Mouse (Mus musculus) retina, postnatal 1 day (tissue): ENCODE measurements around the gene Bola2.
"Not testable (repeated sequence)": the region's sequence is repeated elsewhere in the genome, so short reads cannot be mapped to it uniquely, and the experiment has no call there.

Source experiments
- DNase-seq: peaks from one replicate; pipeline ENCODE4 v3.0.0-alpha.2; 2012

Bola2 gene

DNA sequence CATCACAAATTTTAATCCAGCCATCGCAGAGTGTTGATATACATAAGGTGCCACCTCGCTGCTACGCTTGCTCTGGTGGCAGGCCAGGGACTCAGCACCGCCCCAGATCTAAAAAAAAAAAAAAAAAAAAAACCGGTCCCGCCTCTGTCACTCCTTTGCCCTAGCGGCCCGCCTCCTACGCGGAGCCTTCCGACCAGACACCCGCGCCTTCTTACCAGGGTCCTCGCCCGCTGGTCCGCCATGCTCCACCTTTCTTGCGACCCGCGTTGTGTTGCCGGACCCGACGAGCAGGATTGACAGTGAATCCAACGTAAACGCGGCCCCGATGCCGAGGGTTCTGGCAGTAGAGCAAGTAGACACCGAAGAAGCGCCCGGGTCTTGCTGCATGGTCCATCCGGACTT, at the start of gene Bola2:
TSS of gene Bola2 (plus strand) at position 192 of the 402 bp plus-strand sequence.
- DNase-seq: no peak

DNA sequence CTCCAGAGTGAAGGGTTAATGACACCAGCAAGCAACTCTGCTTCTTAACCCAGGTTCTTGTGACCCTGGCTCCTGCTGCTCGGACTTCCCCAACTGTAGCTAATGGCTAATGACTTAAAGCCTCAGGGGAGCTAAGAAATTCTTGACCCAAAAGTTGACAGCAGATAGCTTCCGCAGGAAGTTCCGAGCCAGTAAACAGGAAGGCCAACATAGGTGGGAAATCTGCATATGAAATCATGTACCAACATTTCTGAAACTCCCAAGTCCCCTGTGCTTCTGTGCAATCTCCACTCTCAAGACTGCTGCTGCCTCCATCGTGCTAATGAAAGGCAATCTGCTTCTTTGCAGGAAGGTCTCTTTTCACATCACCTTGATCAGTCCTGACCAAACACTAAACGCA, 49.5 kb upstream of the Bola2 start:
- no peak for DNase-seq

DNA sequence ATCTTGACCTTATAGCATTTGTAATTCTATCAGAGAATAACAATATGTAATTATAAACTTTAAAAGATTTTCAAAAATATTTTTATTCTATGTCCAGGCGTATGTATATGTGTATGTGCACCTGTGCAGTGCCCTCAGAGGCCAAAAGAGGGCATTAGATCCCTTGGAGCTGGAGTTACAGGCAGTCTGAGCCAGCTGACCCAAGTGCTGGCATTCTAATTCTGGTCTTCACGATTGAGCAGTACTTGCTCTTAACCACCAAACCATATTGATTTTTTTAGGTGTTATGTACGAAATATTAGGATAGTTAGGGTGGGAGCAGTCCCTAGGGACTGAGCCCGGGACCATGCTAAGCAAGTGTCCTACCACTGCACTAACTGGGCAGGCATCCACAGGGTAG, 46.7 kb upstream of the Bola2 start:
- no peak for DNase-seq

DNA sequence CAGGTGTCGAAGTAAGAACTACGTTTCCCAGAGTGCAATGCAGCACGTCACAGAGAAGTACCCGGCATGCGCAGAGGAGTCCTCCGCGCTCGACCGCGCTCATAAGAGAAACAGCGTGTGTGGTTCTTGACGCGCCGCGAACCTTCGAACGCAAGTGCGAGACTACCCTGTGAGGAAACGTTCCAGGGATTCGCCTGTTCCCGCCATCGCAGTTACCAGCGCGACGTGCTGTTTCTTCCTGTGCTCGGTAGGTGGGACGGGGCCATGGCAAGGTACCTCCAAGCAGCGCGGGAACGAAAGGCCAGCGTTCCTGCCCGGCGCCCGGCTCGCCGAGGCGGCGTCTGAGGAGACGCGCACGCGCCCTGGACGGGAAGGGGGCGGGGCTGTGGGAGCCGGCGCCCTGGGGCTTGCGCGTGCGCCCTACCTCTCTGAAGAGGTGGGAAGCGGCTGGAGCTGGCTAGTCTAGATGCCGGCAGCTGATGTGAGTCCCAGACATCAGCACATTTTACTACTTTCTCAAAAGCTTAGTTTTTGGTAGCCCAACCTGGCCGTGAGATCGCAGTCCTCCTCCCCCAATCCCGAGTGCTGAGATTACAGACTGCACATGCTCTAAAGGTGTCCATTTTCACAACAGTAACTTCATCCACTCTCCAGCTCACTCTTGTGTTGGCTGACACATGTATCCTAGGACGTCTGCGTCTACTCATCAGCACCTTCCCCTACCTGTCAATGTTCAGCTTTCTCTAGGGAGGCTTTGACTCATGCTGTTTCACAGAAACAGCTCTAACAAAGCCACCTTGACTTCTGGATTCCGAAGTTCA, 45.8 kb upstream of the Bola2 start, which contains the start of gene Sgf29:
TSS of gene Sgf29 (plus strand) at position 79 of the 821 bp plus-strand sequence.
- peak; percentile 94 for DNase-seq

DNA sequence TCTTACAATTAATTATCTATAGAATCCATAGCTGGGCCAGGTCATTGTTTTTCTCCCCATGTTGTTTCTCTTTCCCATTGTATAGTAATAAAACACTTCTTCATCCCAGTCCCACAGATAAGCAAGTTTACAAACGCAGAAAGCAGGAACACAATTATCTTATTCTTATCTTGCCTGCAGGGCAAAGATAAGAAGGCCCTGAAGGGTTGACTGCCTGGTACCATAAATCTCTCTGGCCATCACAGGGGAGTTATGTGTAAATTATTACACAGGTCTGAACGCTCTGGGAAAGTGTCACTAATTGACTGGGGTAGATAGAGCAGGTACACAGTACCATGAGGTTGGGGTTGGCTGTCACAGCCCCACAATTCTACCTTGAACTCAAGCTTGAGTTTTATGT, 44.3 kb upstream of the Bola2 start:
- DNase-seq: no peak

DNA sequence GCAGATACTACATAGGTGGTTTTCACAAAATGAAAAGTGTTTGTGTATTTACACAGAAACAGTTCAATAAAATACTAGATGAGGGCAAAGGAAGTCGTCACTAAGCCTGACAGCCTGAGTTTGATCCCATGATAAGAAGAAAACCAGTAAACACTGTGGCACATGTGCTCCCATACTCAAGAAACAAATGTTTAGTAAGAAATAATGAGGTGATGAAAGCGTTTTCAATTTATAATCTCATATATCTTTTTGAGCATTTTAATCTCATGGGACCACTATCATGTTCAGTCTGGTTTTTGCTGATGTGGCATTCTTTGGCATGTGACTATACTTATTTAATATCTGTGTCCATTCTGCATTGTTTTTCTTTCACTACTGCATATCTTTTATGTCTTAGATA, 41.2 kb upstream of the Bola2 start:
- no peak for DNase-seq

DNA sequence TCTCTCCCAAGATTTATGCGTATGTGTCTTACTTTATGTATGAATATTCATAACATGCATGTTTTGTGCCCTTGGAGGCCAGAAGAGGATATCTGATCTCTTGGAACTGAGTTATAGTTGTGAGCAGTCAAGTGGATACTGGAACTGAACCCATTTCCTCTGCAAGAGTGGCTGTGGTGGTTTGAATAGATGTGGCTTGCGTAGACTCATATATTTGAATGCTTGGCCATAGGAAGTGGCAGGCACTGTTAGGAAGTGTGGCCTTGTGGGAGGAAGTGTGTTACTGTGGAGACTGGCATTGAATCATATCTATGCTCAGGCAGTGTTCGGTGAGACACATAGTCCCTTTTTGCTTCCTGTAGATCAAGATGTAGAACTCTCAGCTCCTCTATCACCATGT, 39.5 kb upstream of the Bola2 start:
- no peak for DNase-seq

DNA sequence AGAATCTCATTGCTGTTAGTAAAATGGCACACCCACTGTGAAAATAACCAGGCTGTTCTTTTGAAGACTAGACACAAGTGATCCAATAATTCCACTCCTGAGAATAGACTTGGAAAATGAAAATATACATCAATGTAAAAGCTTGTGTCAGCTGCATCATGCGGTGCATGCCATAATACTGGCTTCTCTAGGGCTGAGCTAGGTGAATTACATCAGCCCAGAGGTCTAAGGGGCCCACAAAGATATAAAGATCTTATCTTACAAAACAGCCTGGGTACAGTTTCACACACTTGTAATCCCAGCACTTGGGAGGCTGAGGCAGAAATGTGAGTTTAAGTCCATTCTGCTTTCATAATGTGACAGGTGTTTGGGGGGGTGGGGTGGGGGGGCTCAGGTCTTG, 37.7 kb upstream of the Bola2 start:
- DNase-seq: no peak

DNA sequence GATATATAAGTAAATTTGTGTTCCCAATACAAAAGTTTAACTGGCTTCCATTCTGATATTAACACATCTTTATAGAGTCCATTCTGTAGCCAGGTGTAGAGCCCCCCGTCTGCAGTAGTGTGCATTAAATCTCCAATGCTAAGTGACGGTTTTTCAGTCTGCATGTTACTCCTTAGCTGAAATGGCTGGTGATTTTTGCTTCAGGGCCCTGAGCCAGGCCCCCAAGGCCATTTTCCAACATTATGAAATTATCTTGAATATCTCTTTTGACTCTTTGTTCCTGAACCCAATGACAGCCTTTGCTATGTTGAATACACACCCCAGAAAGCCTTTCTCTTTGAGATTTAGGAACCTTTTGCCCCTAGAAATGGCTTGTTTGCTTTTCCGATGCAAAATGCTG, 35.4 kb upstream of the Bola2 start:
- no peak for DNase-seq

DNA sequence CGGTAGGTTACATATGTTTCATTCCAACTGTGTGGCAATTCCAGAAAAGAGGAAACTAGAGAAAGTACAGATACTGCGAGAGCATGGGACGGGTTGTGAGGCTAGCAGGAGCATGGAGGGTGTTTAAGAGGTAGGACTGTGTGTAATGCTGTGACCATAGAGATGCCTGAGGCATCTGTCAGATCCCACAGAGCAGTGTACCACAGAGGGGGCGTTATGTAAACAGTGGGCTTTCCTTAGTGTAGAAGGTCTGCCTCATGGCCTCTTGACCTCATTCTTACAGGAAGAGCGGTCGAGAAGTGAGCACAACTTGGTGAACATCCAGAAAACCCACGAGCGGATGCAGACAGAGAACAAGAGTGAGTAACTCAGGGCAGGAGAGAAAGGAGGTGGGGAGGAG, 31.6 kb upstream of the Bola2 start:
- no peak for DNase-seq

DNA sequence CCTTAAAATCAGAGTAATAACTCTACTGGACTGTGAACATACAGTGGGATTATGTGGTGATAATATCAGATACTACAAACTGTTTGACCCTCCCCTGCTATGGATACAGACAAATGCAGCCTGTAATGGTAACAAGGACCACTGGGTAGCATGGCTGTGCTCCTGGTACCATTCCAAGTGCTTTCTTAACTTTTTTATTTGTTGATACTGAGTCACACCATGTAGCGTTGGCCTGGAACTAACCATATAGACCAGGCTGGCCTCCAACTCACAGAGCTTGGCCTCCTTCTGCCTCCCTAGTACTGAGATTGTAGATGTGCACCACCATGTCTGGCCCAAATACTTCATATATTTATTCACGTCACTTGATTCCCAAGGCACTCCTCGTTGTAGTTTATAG, 29.9 kb upstream of the Bola2 start:
- no peak for DNase-seq

DNA sequence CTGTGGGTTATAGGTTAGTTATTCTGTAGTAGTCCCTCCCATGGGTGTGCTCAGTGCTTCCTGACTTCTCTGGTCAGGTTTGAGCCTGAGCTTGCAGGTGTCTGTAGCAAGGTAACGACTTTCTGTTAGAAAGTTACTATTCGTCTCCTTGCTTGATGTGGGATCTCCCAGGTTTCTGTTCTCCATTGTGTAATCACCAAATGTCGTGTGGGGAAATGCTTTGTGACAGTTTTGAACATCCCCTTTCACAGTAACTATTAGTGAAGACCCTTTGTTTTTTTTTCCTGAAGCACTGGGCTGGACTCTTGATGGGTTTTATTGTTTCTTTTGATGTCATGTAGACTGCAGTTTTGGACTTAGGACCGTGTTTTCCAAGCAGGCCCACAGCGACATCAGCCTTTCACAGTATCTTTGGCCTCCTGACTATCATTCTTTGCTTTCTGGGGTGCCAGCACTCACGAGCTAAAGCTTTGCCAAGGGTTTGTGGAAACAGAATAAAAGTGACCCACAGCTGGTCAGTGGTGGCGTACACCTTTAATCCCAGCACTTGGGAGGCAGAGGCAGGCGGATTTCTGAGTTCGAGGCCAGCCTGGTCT, 27.6 kb upstream of the Bola2 start:
- no peak for DNase-seq

DNA sequence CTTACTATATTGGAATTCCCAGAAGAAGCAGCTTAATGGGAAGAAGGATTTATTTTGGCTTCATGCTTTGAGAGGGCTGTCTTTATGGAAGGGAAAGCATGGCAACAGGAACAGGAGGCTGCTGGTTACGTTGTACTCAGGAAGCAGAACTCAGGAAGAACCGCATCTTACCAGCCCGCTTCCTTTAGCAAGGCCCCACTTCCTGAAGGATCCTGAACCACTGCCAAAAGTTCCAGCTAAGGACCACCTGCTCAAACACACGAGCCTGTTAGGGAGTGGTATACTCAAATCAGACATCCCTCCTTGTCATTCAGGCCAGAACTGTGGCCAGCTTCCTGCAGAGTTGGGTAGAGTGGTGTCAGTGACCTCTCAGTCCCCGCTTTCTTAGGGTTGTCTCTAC, 26.7 kb upstream of the Bola2 start:
- no peak for DNase-seq

DNA sequence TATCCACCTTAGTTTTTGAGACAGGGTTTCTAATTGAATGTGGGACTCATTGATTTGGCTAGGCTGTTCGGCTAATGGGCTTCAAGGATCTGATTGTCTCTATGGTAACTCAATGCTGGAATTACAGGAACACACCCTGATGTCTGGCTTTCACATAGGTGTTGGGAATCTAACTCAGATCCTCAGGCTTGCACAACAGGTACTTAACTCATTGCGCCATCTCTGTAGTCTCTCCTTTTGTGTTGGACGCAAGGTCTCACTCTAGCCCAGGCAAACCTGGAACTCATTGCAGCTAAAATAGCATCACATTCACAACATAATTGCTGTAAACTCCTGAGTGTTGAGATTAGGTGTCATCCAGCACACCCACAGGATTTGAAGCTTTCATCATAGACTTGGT, 25.0 kb upstream of the Bola2 start:
- DNase-seq: no peak

DNA sequence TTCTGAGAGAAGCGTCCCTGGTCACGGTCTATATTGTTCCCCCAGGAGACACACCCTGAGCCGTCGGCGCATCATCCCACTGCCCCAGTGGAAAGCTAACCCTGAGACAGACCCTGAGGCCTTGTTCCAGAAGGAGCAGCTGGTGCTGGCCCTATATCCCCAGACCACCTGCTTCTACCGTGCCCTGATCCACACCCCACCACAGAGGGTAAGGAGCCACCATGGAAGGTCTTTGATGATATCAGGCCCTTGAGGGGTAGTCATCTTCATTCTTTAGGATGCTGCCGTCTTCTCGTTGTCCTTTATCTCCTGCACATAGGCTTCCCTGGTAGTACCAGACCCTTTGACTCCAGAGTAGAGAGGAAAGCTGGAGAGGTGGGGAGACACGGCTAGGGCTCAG, 23.1 kb upstream of the Bola2 start:
- DNase-seq: no peak

DNA sequence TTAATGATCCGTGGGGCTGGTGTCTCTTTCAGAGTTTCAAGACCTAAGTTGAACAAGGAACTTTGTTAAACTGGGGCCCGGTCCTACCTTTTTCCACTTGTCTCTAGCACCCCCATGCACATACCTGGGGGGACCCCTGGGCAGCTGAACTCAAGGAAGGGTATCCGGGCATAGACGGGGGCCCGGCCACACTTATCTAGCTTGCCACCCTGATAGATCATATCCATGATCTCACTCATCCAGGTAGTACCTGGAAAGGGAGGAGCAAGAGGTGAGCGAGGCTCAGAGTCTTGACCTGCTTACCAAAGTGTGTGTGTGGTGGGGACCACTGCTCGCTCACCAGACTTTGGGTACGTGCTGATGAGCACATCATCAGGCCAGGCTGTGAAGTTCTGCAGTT, 20.1 kb upstream of the Bola2 start:
- DNase-seq: no peak

DNA sequence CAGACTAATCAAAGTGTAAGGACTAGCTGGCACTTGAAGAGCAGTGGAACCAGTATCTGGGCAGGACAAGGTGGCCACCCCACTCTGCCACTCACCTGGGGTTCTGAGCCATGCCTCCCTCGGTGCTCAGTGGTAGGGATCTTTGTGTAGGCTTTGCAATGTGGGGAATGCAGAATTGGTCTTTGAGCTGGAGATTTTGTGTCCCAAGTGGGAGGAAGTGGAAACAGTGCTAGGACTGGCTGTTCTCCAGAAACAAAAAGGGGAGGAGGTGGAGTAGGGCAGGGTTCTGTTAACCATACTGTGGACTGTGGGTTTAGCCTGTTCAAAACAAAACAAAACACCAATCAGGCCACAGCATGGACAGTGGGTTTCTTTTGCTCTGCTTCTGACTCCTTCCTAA, 19.0 kb upstream of the Bola2 start, which contains the start of gene Sult1a1:
TSS of gene Sult1a1 (minus strand) at position 226 of the 400 bp plus-strand sequence.
- DNase-seq: no peak

DNA sequence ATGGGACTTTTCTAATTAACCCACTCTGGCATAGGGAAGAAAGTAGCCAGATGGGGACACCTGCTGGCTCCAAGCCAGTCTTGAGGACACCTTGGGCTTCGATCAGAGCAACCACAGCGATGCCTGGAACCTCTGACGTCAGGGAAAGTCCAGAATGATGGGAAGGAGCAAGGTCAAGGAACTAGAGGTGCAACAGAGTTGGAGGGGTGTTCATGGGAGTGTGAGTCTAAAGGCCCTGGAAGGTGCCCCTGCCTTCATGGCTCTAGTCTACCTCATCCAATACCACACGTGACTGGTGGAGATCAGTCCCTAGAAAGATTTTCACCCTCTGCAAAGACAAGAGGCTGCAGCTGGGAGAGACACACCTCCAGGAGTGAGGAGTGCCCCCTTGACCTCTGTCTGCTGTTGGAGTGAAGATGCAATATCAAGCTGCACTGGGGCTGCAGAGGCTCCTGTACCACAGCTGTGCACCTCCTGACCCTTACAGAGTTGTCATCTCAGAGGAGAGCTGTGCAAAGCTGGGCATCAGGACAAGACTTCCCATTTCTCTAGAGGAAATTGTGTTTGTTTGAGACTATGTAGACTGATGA, 18.5 kb upstream of the Bola2 start:
- DNase-seq: no peak

DNA sequence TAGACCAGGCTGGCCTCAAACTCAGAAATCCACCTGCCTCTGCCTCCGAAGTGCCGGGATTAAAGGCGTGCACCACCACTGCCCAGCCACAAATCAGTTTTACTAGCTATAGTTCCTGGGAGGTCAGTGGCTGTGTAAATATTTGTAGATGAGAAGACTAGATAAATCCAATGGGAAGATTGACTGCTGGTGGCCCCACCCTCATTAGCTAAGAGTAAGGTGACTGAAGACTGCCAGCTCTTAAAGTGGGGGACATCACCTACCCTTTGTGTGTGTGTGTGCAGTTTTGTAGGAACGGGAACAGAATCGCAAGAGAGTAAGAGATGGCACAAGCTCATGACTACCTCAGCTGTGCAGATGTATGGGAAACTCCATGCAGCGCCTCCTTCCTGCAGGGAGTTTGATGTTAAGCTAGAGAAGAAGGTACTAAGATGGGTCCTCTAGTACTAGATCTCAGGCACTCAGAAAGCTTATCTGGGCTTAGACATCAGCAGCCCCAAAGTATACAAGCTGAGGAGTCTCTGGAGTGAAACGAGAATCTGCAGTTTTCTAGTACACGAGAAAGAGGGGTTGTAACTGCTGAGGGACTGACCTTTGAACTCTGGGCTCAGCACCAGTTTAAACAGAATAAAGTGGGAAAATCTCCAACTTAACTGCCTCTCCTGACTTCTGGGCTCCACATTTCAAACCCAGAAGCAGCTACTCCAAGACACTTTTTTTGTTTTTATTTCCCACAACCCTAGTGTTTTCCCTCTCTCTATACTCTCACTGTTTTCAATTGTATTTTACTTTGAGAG, 16.5 kb upstream of the Bola2 start:
- DNase-seq: no peak

DNA sequence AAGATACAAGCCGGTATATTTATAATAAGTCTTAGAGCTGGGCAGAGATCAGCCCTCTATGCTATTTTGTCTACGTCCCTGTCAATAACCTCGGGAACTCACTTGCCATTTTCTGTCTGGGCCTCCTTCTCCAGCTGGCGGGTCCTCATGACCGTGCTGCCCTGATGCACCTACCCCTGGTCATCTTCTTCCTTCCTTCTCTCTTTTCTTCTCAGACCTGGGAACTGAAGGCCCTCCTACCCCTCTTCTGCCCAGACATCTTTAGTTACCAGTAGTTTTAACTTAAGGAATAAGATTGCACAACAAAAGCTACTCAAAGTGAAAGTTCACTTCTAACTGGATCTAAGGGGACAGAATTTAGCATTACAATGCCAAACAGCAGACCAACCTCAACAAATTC, 15.5 kb upstream of the Bola2 start:
- DNase-seq: no peak

DNA sequence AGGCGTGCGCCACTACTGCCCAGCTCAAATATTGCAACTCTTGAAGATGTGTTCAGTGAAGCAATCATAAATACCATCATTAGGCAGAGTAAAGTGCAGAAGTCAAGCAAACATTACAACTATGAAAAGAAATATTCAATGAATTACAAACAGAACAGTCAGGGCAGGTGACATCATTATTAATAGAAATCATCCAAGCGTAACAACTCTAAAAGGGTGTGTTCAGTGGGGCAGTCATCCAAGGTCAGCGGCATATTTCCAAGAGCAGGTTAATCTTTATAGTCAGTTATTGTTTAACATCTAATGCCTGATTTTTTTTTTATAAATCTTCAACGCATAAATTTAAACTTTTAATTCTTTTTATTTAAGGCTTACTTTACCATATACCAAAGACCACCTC, 14.0 kb upstream of the Bola2 start:
- no peak for DNase-seq

DNA sequence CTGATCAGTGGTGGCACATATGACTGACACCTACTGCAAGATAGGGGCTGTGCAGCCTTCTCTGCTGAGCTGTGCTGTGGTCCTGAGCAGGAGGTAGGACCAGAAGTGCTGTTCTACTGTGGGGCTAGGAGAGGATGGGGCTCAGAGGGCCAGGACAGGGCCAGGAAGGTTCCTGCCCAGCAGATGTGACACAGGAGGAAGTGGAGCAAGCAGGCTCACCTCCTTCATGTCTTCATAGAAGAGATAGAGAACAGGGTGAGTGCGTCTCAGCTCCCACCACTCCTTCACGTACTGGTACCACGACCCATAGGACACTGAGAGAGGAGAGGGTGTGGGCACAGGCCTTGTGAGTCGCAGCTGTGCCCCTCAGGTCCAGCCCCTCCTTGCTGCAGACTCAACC, 7.0 kb upstream of the Bola2 start:
- not testable (repeated sequence) for DNase-seq

DNA sequence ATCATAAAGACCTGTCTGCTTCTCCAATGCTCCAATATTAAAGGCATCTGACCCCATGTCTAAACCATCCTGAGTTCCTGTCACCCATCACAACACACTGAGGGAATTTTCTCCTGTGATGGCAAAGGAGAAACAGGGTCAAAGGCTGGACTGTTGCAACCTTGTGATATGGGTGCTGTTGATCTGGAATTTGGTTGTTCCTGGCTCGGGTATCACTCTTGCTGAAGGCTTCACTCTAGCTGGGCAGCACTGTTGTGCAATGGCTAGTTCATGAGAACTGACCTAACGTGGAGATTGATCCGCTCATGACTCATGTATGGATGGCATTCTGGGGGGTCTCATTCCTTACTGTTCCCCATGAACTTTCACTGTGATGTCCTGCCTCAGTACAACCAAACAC, 6.2 kb upstream of the Bola2 start:
- no peak for DNase-seq

DNA sequence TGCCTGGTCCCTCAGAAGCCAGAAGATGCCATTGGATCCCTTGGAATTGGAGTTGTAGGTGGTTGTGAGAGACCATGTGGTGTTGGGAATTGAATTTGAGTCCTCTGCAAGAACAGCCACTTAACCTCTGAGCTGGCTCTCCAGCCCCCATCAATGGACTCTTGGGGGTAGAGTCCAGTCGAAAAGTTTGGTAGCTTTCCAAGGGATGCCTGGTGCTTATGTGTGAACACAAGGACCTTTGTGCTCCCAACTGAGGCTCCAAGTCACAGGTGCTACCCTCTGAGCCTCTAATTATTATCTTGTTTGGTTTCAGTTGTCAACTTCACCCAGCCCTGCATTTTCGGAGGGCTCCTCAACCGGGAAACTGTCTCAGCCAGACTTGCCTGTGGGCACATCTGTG, 4.5 kb upstream of the Bola2 start:
- DNase-seq: no peak
